Mouse (Mus musculus) limb, embryonic 12.5 days (tissue): ENCODE measurements at regions not wholly inside any gene's neighbourhood (a gene's known extent, or its start where the extent isn't known, plus 50 kb on each side); places are given as distances from the start of the nearest gene placed in this dataset.

Experiments used
- ATAC-seq: fragments of 200-750 bp; cut with Nextera tagmentation; 2 replicates; pipeline ENCODE4 v1.8.0; 2017; ENCODE audit warnings: low read depth, moderate TSS enrichment; ENCODE audit not compliant: insufficient number of reproducible peaks, insufficient read depth, low FRiP score, low TSS enrichment
- H3K27ac ChIP-seq: fragments of 300-500 bp; sonication (generic); 2 replicates; pipeline ENCODE4 v1.5.1; 2016; ENCODE audit warnings: mild to moderate bottlenecking, moderate library complexity
- H3K27me3 ChIP-seq: fragments of 300-500 bp; sonication (generic); 2 replicates; pipeline ENCODE4 v1.6.1; 2016; ENCODE audit warnings: mild to moderate bottlenecking, moderate library complexity
- H3K36me3 ChIP-seq: fragments of 300-500 bp; sonication (generic); 2 replicates; pipeline ENCODE4 v1.6.1; 2016; ENCODE audit warnings: mild to moderate bottlenecking, moderate library complexity
- H3K4me1 ChIP-seq: fragments of 300-500 bp; sonication (generic); replicated peaks from 2 replicates; pipeline ENCODE4 v1.6.1; 2016
- H3K4me2 ChIP-seq: fragments of 300-500 bp; sonication (generic); 2 replicates; pipeline ENCODE4 v1.6.1; 2016; ENCODE audit warnings: mild to moderate bottlenecking, moderate library complexity
- H3K4me3 ChIP-seq: fragments of 300-500 bp; sonication (generic); replicated peaks from 2 replicates; pipeline ENCODE4 v1.5.1; 2016; ENCODE audit warnings: mild to moderate bottlenecking
- H3K9ac ChIP-seq: fragments of 300-500 bp; sonication (generic); replicated peaks from 2 replicates; pipeline ENCODE4 v1.6.1; 2016; ENCODE audit warnings: mild to moderate bottlenecking, moderate library complexity
- H3K9me3 ChIP-seq: fragments of 300-500 bp; sonication (generic); 2 replicates; pipeline ENCODE4 v1.6.1; 2016; ENCODE audit warnings: mild to moderate bottlenecking, moderate library complexity
- WGBS: fragments of 180-500 bp; shearing (Covaris S2); methylation state at CpG from one replicate; pipeline ENCODE4 v1.1.7; 2016; 5-methylcytosine and 5-hydroxymethylcytosine counted together

DNA sequence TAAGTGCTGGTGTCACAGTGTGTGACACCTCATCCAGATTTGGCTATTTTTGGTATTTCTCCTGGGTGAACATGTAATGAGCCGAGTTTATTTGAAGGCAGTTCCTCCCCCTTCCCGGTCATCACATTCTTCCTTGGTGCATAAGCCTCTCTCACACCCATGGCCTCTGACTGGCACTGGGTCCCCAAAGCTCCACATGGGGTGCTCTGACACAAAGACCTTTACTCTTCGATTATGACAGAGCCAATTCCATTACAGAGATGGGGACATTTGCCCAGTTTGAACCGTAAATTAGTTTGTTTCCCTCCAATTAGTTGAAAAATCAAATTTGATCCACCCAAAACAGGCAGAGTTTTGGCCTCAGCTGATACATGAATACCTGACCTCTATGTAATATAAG lies 171.2 kb upstream of the Camk1g start:
- no peak for ATAC-seq

DNA sequence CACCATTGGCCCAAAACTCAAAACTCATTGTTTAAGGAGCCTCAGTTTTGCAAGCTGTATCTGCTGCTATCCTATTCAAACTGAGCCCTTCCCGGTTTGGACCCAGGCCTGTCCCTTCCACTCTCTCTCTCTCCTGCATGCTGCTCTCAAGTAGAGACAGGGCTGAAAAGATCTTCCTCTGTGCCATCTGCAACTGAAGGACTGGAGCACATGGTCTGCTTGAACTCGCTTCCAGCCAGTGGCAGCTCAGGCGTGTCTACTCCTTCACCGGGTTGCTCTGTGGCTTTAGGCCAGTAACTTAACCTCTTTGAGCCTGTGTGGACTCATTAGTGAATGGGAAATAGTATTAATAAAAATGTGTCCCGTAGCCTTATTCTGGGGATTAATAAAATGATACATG lies 170.4 kb upstream of the Camk1g start:
- Histone ChIP-seq H3K4me1 (peaks cover 44% of the 10 kb centered on the region), H3K9ac (no peak overlapping the region), H3K4me3 (no peak overlapping the region), H3K36me3 (no peaks in the 10 kb centered on the region), H3K27ac (no peak overlapping the region; the same call in 1 of the 2 replicates), H3K9me3 (no peaks in the 10 kb centered on the region), H3K4me2 (no peak overlapping the region), H3K27me3 (no peaks in the 10 kb centered on the region)
- 74% methylated on average over 5 of the region's 5 CpGs for WGBS
- ATAC-seq, result no peak

More for the DNA sequence above, 171.2 kb upstream of the Camk1g start:
- Histone ChIP-seq H3K27ac (no peak overlapping the region), H3K27me3 (no peaks in the 10 kb centered on the region), H3K36me3 (no peaks in the 10 kb centered on the region), H3K9me3 (no peaks in the 10 kb centered on the region), H3K4me1 (peaks cover 40% of the 10 kb centered on the region), H3K9ac (no peak overlapping the region), H3K4me3 (no peak overlapping the region), H3K4me2 (no peak overlapping the region)
- 76% methylated on average over 4 of the region's 4 CpGs for WGBS

DNA sequence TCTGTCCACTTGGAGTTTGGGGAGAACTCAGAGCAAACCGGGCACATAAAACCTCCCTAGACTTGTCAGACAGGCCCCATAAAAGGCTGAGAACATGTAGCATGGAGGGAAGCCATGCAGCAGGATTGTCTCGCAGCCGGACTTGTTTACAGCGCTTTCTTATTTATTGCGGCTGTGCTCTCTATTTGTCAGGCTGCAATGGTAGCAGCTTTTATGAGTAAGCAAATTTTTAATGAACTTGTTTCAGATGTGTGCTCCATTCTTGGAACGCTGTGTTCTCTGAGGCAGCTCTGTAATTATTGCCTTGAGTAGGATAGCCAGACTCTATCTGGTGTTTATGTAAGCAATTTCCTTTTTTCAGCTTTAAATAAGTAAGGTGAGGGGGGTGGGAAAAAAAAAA lies 169.2 kb upstream of the Camk1g start:
- Histone ChIP-seq H3K36me3 (no peaks in the 10 kb centered on the region), H3K27me3 (no peaks in the 10 kb centered on the region), H3K27ac (peak overlapping the region; percentile 75), H3K4me3 (no peak overlapping the region), H3K4me2 (peak overlapping the region; percentile 21; the same call in 1 of the 2 replicates), H3K4me1 (peaks cover 48% of the 10 kb centered on the region), H3K9ac (no peak overlapping the region), H3K9me3 (no peaks in the 10 kb centered on the region)
- ATAC-seq, result no peak
- 27% methylated on average over 6 of the region's 6 CpGs for WGBS

DNA sequence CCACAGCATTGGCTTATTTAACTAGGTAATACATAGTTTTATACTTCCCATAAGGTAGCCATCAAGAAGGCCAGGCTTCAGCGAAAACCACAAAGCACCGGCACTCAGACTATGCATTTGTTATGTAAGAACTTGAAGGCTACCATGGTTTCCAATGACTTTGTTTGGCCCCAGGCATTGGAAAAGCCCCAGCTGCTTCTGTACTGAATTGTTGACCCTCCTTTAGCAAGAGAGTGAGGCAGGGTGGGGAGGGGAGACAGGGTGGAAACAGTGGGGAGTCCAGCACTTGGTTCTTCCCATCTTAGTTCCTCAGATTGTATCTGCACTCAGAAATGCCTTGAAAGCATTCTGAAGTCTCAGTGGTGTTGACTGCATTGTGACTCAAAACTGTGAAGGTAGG lies 168.3 kb upstream of the Camk1g start:
- Histone ChIP-seq H3K27me3 (no peaks in the 10 kb centered on the region), H3K36me3 (no peaks in the 10 kb centered on the region), H3K27ac (peak overlapping the region; percentile 75), H3K9ac (no peak overlapping the region), H3K4me1 (peaks cover 45% of the 10 kb centered on the region), H3K9me3 (no peaks in the 10 kb centered on the region), H3K4me3 (no peak overlapping the region), H3K4me2 (no peak overlapping the region)
- ATAC-seq, result no peak
- 58% methylated on average over 2 of the region's 2 CpGs for WGBS

DNA sequence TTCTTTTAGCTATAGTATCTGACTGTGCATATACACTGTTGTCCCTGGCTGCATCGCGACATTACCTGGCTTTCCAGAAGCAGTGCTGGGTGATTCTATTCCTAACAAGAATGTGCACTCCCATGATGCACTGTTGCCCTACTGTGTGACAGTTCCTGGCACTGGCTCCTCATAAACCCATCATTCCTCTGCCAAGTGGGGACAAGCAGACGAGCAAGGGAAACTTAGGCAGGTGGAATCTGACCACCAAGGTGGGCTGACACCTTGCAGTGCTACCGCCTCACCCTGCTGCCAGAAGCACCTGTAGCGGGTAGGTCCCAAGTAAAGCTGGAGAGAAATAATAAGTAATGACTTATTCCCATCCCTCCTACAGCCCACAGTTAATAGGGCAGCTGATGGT lies 167.5 kb upstream of the Camk1g start:
- no peak for ATAC-seq
- Histone ChIP-seq H3K9me3 (no peaks in the 10 kb centered on the region), H3K36me3 (no peaks in the 10 kb centered on the region), H3K9ac (no peak overlapping the region), H3K27me3 (no peaks in the 10 kb centered on the region), H3K4me1 (peaks cover 45% of the 10 kb centered on the region), H3K27ac (no peak overlapping the region), H3K4me3 (no peak overlapping the region), H3K4me2 (no peak overlapping the region)
- WGBS, result 80% methylated on average over 5 of the region's 5 CpGs

DNA sequence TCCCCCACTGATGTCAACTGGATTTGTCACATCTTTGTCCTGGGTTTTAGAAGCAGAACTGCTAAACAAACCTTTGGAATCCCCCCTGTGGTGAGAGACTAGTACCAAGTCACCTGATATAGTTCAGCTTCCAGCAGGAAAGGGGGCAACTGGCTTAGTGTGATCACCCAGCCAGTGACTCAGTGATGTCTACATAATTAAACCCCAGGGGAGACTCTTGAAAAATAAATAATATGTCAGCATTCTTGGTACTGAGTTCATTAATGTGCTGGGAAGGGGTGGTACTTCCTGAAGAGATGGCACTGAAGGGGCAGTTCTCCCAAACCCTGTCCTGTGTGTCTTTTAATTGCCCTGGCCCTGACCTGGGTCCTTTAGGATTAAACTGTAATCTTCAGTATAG lies 166.5 kb upstream of the Camk1g start:
- Histone ChIP-seq H3K9me3 (no peaks in the 10 kb centered on the region), H3K4me2 (no peak overlapping the region), H3K27me3 (no peaks in the 10 kb centered on the region), H3K36me3 (no peaks in the 10 kb centered on the region), H3K4me3 (no peak overlapping the region), H3K9ac (no peak overlapping the region), H3K27ac (no peak overlapping the region), H3K4me1 (peaks cover 38% of the 10 kb centered on the region)
- ATAC-seq, result no peak

DNA sequence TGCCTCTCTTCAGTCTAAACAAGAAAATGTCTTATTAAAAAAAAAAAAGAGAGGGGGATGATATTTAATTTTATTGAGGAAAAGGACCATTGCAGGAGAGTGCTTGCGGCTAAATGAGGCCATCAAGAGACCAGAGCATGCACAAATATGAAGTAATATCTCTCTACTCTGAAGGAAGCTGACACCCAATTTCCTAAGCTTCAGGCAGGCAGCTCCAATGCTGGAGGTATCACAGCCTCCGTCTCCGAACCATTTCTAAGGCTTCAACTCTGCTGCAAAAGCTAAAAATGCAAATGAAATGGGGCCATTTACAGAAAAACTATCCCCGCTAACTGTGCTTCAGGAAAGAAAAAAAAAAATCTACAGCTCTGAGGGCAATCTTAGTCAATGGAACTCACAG lies 164.4 kb upstream of the Camk1g start:
- Histone ChIP-seq H3K4me1 (peaks cover 29% of the 10 kb centered on the region), H3K27me3 (no peaks in the 10 kb centered on the region), H3K9me3 (no peaks in the 10 kb centered on the region), H3K36me3 (no peaks in the 10 kb centered on the region), H3K9ac (no peak overlapping the region), H3K27ac (no peak overlapping the region), H3K4me3 (no peak overlapping the region), H3K4me2 (no peak overlapping the region)
- no peak for ATAC-seq
- WGBS, result 85% methylated on average over 4 of the region's 4 CpGs

DNA sequence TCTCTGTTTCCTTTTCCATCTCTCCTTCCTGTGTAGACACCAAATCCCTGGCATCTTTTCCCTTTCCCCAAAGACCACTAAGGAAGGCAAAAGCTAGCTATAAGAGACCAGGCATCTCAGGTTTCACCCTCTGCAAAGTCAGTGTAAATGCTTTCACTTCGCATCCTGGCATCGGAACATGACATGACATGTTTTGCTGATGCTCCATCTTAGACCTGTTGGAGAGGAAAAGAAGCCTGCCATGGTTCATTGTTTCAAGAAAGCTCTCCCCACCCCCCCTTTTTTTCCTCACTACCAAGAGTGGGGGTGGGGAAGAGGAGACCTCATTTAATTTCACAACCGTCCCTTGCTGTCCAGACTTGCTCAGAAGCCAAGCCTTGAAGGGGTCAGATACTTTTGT lies 156.4 kb upstream of the Camk1g start:
- no peak overlapping the region for H3K4me2 ChIP-seq
- H3K27ac ChIP-seq, result no peak overlapping the region
- WGBS, result 22% methylated on average over 3 of the region's 3 CpGs
- H3K4me3 ChIP-seq, result no peak overlapping the region
- no peak for ATAC-seq
- peaks cover 3% of the 10 kb centered on the region; the same call in 1 of the 2 replicates for H3K27me3 ChIP-seq
- no peak overlapping the region for H3K9ac ChIP-seq
- no peaks in the 10 kb centered on the region for H3K36me3 ChIP-seq
- no peaks in the 10 kb centered on the region for H3K9me3 ChIP-seq
- peaks cover 9% of the 10 kb centered on the region; the same call in 1 of the 2 replicates for H3K4me1 ChIP-seq

DNA sequence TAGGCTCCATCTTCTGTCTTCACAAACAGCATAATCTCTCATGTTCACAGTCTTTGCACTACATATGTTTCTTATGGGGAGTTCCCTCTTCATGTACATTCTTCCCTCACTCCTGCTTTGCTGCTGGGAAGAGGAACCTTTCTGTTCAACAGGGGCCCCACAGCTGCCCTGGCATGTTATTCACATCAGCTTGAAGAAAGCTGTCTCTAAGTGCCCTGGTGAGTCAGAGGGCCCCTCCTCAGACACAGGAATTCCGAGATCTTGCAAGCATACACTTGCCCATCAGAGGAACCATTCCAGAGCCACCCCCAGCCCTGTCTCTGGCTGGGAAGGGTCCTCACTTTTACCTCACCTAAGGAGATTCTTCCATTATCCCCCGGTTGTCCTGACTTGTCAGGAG lies 151.9 kb upstream of the Camk1g start:
- ATAC-seq, result no peak
- 52% methylated on average over 2 of the region's 2 CpGs for WGBS
- Histone ChIP-seq H3K9me3 (no peaks in the 10 kb centered on the region), H3K9ac (no peak overlapping the region), H3K4me1 (peaks cover 24% of the 10 kb centered on the region), H3K36me3 (no peaks in the 10 kb centered on the region), H3K27ac (no peak overlapping the region), H3K4me2 (no peak overlapping the region), H3K27me3 (peaks cover 3% of the 10 kb centered on the region; the same call in 1 of the 2 replicates), H3K4me3 (no peak overlapping the region)

DNA sequence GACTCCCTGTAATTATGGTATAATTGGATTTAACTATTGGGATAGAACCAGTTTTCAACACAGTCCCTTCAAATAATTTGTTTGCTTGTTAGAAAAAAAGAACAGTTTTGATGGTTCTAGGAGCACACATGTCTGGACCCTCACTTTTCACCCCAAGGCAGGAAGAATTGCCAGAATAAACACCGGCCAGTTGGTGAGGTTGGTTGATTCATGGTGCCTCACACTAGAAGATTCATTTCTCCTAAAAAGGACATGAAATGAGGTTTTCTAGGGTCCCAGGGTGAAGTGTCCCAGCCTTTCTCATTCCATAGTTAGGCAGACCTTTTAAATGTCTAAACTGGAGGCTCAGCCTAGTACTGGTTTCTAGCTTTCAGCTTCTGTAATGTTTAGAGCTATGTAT lies 148.7 kb upstream of the Camk1g start:
- Histone ChIP-seq H3K4me2 (no peak overlapping the region), H3K4me1 (peaks cover 40% of the 10 kb centered on the region), H3K9ac (no peak overlapping the region), H3K27me3 (no peaks in the 10 kb centered on the region), H3K9me3 (no peaks in the 10 kb centered on the region), H3K27ac (no peak overlapping the region), H3K36me3 (no peaks in the 10 kb centered on the region), H3K4me3 (no peak overlapping the region)
- 78% methylated on average over 1 of the region's 1 CpGs for WGBS
- no peak for ATAC-seq

DNA sequence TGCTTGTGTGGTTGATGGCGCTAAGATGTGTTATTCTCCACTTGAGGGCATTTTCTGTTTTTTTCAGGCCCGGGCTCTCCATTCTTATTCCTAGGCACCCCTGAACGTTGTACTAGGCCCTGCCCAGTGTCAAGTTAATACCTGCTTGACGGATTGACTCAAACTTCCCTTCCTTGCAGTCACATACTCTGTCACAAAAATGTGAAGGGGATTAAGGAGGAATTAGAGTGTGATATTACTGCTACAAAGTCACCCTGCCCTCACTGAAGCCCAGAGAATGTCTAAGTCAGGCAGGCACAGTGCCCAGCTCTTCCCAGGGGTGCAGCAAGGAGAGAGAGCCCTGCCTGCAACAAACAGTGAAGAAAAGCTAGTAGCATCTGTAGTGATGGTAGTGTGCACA lies 147.9 kb upstream of the Camk1g start:
- 40% methylated on average over 4 of the region's 4 CpGs for WGBS
- peak overlapping the region; percentile 80 for H3K27ac ChIP-seq

DNA sequence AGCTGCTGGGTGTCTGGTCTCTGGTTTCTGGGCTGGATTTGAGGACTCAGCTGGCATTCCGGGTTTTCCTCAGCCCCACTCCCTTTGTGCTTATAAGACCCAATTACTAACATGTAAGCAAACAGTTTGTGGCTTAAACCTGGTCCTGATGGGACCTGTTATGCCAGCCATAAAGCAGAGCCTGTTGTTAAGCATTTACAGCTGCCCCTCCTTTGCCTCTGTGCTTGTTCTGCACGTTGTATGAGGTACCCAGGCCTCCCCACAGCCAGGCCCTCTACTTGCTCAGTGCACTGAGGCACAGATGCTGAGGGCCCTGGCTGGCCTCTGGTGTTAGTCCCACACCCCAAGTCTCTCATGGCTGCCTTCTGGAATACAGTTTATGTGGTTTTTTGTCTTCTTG lies 147.2 kb upstream of the Camk1g start:
- Histone ChIP-seq H3K4me2 (no peak overlapping the region), H3K9me3 (no peaks in the 10 kb centered on the region), H3K27me3 (no peaks in the 10 kb centered on the region), H3K4me1 (peaks cover 45% of the 10 kb centered on the region), H3K27ac (peak overlapping the region; percentile 80), H3K36me3 (no peaks in the 10 kb centered on the region), H3K4me3 (no peak overlapping the region), H3K9ac (no peak overlapping the region)
- WGBS, result 9% methylated on average over 2 of the region's 2 CpGs
- ATAC-seq, result peak; percentile 66

More for the DNA sequence above, 147.9 kb upstream of the Camk1g start:
- Histone ChIP-seq H3K36me3 (no peaks in the 10 kb centered on the region), H3K9me3 (no peaks in the 10 kb centered on the region), H3K4me1 (peaks cover 45% of the 10 kb centered on the region), H3K4me2 (no peak overlapping the region), H3K27me3 (no peaks in the 10 kb centered on the region), H3K9ac (no peak overlapping the region), H3K4me3 (no peak overlapping the region)
- no peak for ATAC-seq
